Mouse (Mus musculus) erythroblast, adult 5-6 weeks (primary cell): ENCODE results near the gene Wfdc1. TPM values are rescaled to one million over a fixed set of nuclear protein-coding genes. Genes with fewer than 3 reads are reported as not detected.

Experiments used
- ATAC-seq: replicated peaks from 2 replicates; pipeline ENCODE4 v1.8.0; 2016; ENCODE audit warnings: moderate number of reproducible peaks, mild to moderate bottlenecking, moderate TSS enrichment, inconsistent platforms; ENCODE audit not compliant: poor library complexity, low FRiP score, severe bottlenecking
- total RNA-seq, 2 experiments: library from RNA; stranded (forward) in 1 of 2; stranded (reverse) in 1 of 2; fragments of 150-400 nt in 1 of 2; fragments of 200-764, 138-1000 nt in 1 of 2; gene quantifications; 2 replicates each; pipeline versions ENCODE4 v1.2.3 to v1.2.4; 2015 to 2017; ENCODE audit warnings: low replicate concordance in 2 of 2

Gene Wfdc1
- total RNA-seq, 2 experiments from 2014 or later: not detected

DNA sequence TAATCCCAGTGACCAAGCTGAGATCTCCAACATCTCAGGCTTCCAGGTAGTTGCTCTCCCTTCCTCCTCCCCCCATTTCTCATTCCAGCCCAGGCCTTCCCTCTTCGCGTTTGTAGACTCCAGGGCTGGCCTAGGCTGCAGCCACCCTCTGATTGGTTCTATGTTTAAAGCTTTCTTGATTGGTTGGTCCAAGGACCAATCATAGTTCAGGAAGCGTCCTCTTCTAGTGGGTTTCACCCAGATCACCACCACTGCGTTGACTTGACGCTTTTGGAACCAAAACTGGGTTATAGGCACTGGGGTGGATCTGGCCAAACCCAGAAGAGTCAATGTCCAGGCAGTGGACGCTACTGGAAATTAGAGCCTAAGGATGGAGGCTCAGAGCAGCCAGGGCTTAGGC lies 56.2 kb downstream of the Wfdc1 start:
- no peak for ATAC-seq

DNA sequence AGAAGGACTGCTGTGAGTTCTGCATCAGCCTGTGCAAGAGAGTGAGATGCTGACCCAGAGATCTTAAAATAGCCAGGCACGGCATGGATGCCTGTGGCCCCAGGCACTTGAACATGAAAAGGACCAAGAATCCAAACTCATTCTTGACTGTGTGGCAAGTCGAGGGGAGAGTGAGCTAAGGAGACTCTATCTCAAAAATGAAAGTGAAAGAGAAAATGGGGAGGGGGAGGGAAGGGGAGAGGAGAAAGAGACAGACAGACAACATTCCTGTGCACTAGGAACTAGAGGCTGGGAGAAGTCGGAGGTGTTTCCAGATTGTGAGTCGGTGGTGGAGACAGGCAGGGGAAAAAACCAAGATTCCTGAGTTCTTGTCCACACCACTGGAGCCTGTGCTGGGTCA lies 57.5 kb downstream of the Wfdc1 start:
- ATAC-seq: no peak

DNA sequence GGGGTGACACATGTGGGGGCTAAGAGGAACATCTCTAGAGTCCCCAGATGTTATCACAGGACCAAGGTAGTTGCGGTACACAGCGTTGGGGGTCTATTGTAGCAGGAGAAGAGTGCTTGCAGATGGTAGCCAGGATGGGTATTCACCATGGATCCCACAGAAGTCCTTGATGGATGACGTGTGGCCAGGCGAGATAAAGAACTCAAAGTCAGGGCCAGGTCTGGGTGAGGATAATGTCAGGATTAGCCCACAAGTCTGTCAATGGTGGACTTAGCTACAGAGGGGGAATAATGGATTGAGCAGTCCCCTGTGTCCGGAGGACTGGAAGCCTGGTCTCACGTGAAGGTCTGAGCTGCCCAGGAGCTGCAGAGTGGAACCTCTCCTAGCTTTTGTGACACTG lies 58.4 kb downstream of the Wfdc1 start:
- ATAC-seq: no peak

DNA sequence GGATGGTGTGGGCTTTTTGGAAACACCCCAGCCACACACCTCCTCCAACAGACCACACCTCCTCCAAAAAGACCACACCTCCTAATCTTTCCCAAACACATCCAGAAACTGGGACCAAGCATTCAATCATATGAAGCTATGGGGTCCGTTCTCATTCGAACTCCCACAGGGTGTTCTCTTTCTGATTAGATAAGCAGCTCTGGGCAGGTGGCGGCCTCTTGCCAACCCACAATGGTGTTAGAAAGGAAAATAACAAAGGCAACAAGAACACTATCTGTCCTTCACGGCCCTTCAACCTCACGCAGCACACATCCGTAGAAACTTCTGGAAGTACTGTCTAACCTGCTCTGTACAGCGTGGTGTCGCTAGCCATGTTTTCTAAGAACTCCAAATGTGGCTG lies 60.9 kb downstream of the Wfdc1 start:
- ATAC-seq: no peak

DNA sequence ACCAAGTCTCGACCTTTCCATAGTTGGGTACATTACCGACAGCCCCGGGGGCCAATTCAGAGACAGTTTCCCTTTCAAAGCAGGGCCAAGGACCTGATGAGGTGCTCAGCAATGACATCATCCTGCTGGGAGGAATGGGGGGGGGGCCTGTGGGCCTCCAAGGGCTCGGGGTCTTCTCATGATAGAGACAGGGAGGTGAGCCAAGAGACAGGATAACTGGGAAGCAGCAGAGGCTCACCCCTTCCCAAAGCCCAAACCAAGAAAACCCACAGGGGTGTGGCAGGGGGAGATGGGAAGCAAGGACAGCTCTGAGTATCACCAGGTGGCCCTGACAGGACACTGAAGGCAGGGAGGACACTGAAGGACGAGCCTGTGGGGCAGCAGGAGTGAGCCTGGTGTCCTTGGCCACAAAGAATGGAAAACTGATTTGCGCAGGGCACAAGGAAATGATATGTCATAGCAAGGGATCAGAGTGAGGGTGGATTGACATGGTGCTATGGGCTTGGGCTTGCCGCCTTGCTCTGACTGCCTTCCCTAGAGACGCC lies 62.3 kb downstream of the Wfdc1 start:
- ATAC-seq: no peak

DNA sequence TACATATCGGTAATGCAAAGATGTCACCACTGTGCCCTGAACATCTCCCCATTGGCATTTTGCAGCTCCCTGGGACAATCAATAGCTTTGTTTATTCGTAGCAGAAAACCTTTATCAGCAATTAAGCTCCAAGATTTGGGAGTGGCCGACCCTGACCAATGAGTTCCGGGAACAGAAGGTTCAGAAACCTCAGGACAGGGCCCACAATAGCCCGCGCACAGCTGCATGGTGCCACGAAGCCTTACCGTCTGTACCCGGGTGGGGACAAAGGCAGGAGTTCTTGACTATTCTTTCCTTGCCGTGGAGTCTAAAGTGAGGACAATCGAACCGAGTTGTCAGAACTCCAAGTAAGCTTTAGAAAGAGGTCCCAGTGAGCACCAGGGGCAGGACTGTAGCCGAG lies 65.9 kb downstream of the Wfdc1 start:
- ATAC-seq: no peak

DNA sequence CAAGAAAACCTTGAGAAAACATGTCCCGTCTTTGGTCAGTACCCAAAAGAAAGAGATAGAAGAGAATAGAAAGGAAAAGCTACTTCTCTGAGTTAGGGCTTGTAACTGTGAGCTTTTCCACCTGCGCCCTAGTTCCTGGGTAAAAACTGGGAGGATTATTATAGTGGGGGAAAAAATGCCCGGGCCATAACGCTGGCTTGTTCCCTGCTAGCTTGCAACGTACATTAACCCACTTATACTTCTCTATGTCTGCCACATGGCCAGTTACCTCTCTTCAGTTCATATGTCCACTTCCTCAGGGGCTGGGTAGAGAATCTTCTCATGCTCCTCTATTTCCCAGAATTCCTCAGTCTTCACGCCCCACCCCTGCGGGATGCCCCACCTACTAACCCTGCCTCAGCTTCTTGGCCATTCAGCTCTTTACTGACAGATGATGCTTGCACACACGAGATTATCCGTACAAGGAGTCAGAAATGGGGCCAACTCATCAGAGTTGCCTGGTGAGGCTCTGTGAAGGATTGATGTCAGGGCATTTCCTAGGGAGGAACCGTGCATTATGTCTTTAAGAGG lies 70.3 kb downstream of the Wfdc1 start:
- ATAC-seq: no peak

DNA sequence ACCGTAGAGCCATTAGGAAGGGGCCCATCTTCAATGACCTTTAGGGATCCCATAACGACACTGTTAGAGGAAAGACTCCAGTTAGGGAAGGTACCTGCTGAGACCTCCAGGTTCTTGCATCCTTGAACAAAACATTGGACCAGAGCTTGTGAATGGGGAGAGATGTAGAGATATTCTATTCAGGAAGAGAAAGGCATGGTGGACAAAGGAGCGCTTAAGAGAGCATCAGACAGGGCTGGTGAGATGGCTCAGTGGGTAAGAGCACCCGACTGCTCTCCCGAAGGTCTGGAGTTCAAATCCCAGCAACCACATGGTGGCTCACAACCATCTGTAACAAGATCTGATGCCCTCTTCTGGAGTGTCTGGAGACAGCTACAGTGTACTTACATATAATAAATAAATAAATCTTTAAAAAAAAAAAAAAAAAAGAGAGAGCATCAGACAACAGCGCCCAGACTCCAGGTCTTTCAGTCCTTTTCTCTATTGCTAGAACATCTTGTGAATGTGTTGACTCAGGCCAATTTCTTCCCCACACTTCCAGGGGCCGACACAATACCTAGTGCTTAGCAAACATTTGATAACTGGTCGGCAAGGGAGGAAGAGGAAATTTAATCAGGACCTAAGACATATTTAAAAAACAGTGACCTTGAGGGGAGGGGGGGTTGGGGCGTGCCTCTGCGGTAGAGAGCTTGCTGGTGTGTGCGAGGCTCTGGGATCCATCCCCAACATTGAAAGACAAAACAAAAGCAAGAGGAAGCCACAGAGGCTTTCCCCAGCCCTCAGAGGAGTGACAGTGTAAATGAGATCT lies 71.1 kb downstream of the Wfdc1 start:
- ATAC-seq: no peak

Other genes with a start within 250 kb of the Wfdc1 start
- 1.7 TPM in 2 replicates for gene Osgin1, start 232.2 kb upstream of the Wfdc1 start, total RNA-seq (2015; ENCODE audit: low replicate concordance)
- 0.70 and 0.94 TPM in 2 replicates for gene Osgin1, start 232.2 kb upstream of the Wfdc1 start, total RNA-seq (2017; ENCODE audit: low replicate concordance)
- gene Necab2, start 219.6 kb upstream of the Wfdc1 start, total RNA-seq (2015; ENCODE audit: low replicate concordance): not detected in 2 replicates
- not detected in 2 replicates for gene Necab2, start 219.6 kb upstream of the Wfdc1 start, total RNA-seq (2017; ENCODE audit: low replicate concordance)
- gene Slc38a8, start 164.7 kb upstream of the Wfdc1 start, total RNA-seq (2015; ENCODE audit: low replicate concordance): not detected in 2 replicates
- gene Slc38a8, start 164.7 kb upstream of the Wfdc1 start, total RNA-seq (2017; ENCODE audit: low replicate concordance): not detected in 2 replicates
- 36.1 and 41.0 TPM in 2 replicates for gene Mbtps1, start 107.6 kb upstream of the Wfdc1 start, total RNA-seq (2015; ENCODE audit: low replicate concordance)
- gene Mbtps1, start 107.6 kb upstream of the Wfdc1 start, total RNA-seq (2017; ENCODE audit: low replicate concordance): 43.0 and 68.2 TPM in 2 replicates
- gene Hsdl1, start 91.2 kb upstream of the Wfdc1 start, total RNA-seq (2015; ENCODE audit: low replicate concordance): 2.3 and 7.9 TPM in 2 replicates
- 9.9 and 12.0 TPM in 2 replicates for gene Hsdl1, start 91.2 kb upstream of the Wfdc1 start, total RNA-seq (2017; ENCODE audit: low replicate concordance)
- not detected in 2 replicates for gene Dnaaf1, start 91.1 kb upstream of the Wfdc1 start, total RNA-seq (2015; ENCODE audit: low replicate concordance)
- gene Dnaaf1, start 91.1 kb upstream of the Wfdc1 start, total RNA-seq (2017; ENCODE audit: low replicate concordance): not detected in 2 replicates
- gene Taf1c, start 61.1 kb upstream of the Wfdc1 start, total RNA-seq (2015; ENCODE audit: low replicate concordance): 2.5 and 8.3 TPM in 2 replicates
- 2.5 and 3.7 TPM in 2 replicates for gene Taf1c, start 61.1 kb upstream of the Wfdc1 start, total RNA-seq (2017; ENCODE audit: low replicate concordance)
- not detected in 2 replicates for gene Adad2, start 53.6 kb upstream of the Wfdc1 start, total RNA-seq (2015; ENCODE audit: low replicate concordance)
- not detected in 2 replicates for gene Adad2, start 53.6 kb upstream of the Wfdc1 start, total RNA-seq (2017; ENCODE audit: low replicate concordance)
- gene Kcng4, start 30.7 kb upstream of the Wfdc1 start, total RNA-seq (2015; ENCODE audit: low replicate concordance): not detected in 2 replicates
- gene Kcng4, start 30.7 kb upstream of the Wfdc1 start, total RNA-seq (2017; ENCODE audit: low replicate concordance): not detected in 2 replicates
- not detected in 2 replicates for gene Atp2c2, start 33.6 kb downstream of the Wfdc1 start, total RNA-seq (2015; ENCODE audit: low replicate concordance)
- gene Atp2c2, start 33.6 kb downstream of the Wfdc1 start, total RNA-seq (2017; ENCODE audit: low replicate concordance): not detected in 2 replicates
- 0.42 and 1.3 TPM in 2 replicates for gene Tldc1, start 112.1 kb downstream of the Wfdc1 start, total RNA-seq (2015; ENCODE audit: low replicate concordance)
- 1.4 TPM in 1 of 2 replicates, not detected in the other for gene Tldc1, start 112.1 kb downstream of the Wfdc1 start, total RNA-seq (2017; ENCODE audit: low replicate concordance)
- 95.5 and 123 TPM in 2 replicates for gene Cotl1, start 174.2 kb downstream of the Wfdc1 start, total RNA-seq (2015; ENCODE audit: low replicate concordance)
- 51.2 and 98.1 TPM in 2 replicates for gene Cotl1, start 174.2 kb downstream of the Wfdc1 start, total RNA-seq (2017; ENCODE audit: low replicate concordance)
- 2.3 and 2.5 TPM in 2 replicates for gene Klhl36, start 195.9 kb downstream of the Wfdc1 start, total RNA-seq (2015; ENCODE audit: low replicate concordance)
- gene Klhl36, start 195.9 kb downstream of the Wfdc1 start, total RNA-seq (2017; ENCODE audit: low replicate concordance): 1.6 and 5.2 TPM in 2 replicates
- gene Usp10, start 244.0 kb downstream of the Wfdc1 start, total RNA-seq (2015; ENCODE audit: low replicate concordance): 66.3 and 87.0 TPM in 2 replicates
- gene Usp10, start 244.0 kb downstream of the Wfdc1 start, total RNA-seq (2017; ENCODE audit: low replicate concordance): 59.7 and 83.1 TPM in 2 replicates
- gene Gm20388, start 244.5 kb downstream of the Wfdc1 start, total RNA-seq (2015; ENCODE audit: low replicate concordance): 2.9 and 5.2 TPM in 2 replicates
- gene Gm20388, start 244.5 kb downstream of the Wfdc1 start, total RNA-seq (2017; ENCODE audit: low replicate concordance): 0.28 and 7.8 TPM in 2 replicates